Mouse (Mus musculus): ENCODE data around the gene Cdk5r1.

Cdk5r1 gene

GRCm38 (mm10) chr11:80481409-80482050, 4.7 kb downstream of the Cdk5r1 start:
- no peak for DNase-seq (ENCODE audit: low spot score)

- no peak for DNase-seq (ENCODE audit: low spot score)
These were observed 5.5 kb downstream of the Cdk5r1 start for GRCm38 (mm10) chr11:80482347-80482746.

- no peak for DNase-seq (ENCODE audit: low spot score)
These were observed 6.1 kb downstream of the Cdk5r1 start for GRCm38 (mm10) chr11:80482921-80483320.

GRCm38 (mm10) chr11:80483536-80484067, 6.8 kb downstream of the Cdk5r1 start:
- no peak for DNase-seq (ENCODE audit: low spot score)

- DNase-seq (ENCODE audit: low spot score) = no peak
These were observed 7.5 kb downstream of the Cdk5r1 start for GRCm38 (mm10) chr11:80484191-80484791.

GRCm38 (mm10) chr11:80485120-80485551, 8.3 kb downstream of the Cdk5r1 start:
- no peak for DNase-seq (ENCODE audit: low spot score)

GRCm38 (mm10) chr11:80485622-80486206, 8.9 kb downstream of the Cdk5r1 start:
- no peak for DNase-seq (ENCODE audit: low spot score)

- no peak for DNase-seq (ENCODE audit: low spot score)
These were observed 11.2 kb downstream of the Cdk5r1 start for GRCm38 (mm10) chr11:80487904-80488587.

GRCm38 (mm10) chr11:80489172-80489881, 12.5 kb downstream of the Cdk5r1 start:
- no peak for DNase-seq (ENCODE audit: low spot score)

GRCm38 (mm10) chr11:80489882-80490196, 13.0 kb downstream of the Cdk5r1 start:
- DNase-seq (ENCODE audit: low spot score) = no peak

- no peak for DNase-seq (ENCODE audit: low spot score)
These were observed 14.0 kb downstream of the Cdk5r1 start for GRCm38 (mm10) chr11:80490831-80491230.

GRCm38 (mm10) chr11:80493186-80493585, 16.4 kb downstream of the Cdk5r1 start:
- no peak for DNase-seq (ENCODE audit: low spot score)

GRCm38 (mm10) chr11:80494852-80495251, 18.0 kb downstream of the Cdk5r1 start:
- DNase-seq (ENCODE audit: low spot score) = no peak

GRCm38 (mm10) chr11:80495972-80496371, 19.1 kb downstream of the Cdk5r1 start:
- no peak for DNase-seq (ENCODE audit: low spot score)

- DNase-seq (ENCODE audit: low spot score) = no peak
These were observed 19.8 kb downstream of the Cdk5r1 start for GRCm38 (mm10) chr11:80496640-80497039.

- DNase-seq (ENCODE audit: low spot score) = no peak
These were observed 20.5 kb downstream of the Cdk5r1 start for GRCm38 (mm10) chr11:80497225-80497919.

GRCm38 (mm10) chr11:80498328-80499070, 21.7 kb downstream of the Cdk5r1 start:
- DNase-seq (ENCODE audit: low spot score) = no peak

GRCm38 (mm10) chr11:80499550-80499952, 22.7 kb downstream of the Cdk5r1 start:
- no peak for DNase-seq (ENCODE audit: low spot score)

GRCm38 (mm10) chr11:80503281-80503680, 26.5 kb downstream of the Cdk5r1 start:
- no peak for DNase-seq (ENCODE audit: low spot score)

GRCm38 (mm10) chr11:80503726-80504452, 27.1 kb downstream of the Cdk5r1 start:
- no peak for DNase-seq (ENCODE audit: low spot score)
